Mouse (Mus musculus): ENCODE data around the gene BC049715.

DNA sequence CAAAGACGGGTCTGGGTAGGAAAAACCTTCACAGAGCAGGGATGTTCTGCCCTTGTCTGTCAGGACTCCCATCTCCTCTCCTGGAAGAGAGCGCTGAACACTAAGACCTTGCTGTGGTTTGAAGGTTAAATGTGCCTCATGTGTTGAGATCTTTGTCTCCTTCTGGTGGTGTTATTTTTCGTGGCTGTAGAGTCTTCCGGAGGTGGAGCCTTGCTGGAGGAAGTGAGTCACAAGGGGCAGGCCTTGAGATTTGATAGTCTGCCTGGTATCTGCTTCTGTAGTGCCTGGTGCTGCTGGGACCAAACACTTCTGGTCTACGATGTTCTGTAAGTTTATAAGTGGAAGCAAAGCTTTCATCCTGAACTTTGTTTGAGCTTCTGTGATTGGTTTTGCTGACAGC lies 21.5 kb downstream of the BC049715 start:
- TF ChIP-seq CTCF (IDR thresholded peaks at IDR 0.05; ENCODE audit: low read depth) (no peak), EP300 (IDR thresholded peaks at IDR 0.05; ENCODE audit: low read depth) (no peak)
